Mouse (Mus musculus) adrenal gland, postnatal 4 days (tissue): ENCODE results near the gene Clpp. TPM values are rescaled to one million over a fixed set of nuclear protein-coding genes. Genes with fewer than 3 reads are reported as not detected.
A peak's percentile ranks its signal among the peaks of the same experiment; 100 is the strongest.

Experiments
- DNase-seq, 2 experiments: peaks; one replicate each; pipeline ENCODE4 v3.0.0; 2021 to 2022; ENCODE audit warnings: low spot score in 2 of 2, mixed read lengths in 2 of 2
- total RNA-seq, 2 experiments: library from RNA; stranded (reverse); gene quantifications; 2 replicates each; pipeline ENCODE4 v1.2.3; 2021

Gene Clpp
- total RNA-seq, 2 experiments from 2014 or later: 79.6 to 82.7 TPM

DNA sequence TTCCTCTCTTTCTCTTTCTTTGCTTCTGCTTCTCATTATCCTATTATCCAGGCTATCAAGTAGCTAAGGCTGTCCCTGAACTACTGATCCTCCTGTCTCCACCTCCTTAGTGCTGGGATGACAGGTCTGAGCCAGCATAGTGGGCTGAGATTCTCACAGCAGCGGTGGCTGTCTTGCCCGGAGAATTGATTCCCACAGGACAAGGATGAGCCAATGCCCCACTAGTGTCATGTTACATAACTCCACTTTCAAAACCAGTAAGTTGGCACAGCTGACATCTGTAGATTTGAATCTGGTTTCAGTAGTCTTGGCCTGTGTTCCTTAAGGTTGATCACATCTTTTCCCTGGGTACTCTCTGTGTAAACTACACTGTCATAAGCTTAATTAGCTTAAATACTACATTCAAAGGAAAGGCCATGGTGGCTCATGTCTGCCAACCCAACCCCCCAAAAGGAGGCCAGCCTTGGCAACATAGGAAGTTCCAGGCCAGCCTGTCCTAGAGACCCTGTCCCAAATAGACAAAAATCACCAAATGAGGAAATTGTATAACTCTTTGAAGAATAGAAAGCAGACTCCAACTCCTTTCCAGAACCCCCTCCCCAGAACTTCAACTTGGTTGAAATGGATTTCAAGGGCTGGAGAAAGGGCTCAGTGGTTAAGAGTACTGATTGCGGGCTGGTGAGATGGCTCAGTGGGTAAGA is 3.9 kb upstream of the Clpp start:
- no peak for DNase-seq

DNA sequence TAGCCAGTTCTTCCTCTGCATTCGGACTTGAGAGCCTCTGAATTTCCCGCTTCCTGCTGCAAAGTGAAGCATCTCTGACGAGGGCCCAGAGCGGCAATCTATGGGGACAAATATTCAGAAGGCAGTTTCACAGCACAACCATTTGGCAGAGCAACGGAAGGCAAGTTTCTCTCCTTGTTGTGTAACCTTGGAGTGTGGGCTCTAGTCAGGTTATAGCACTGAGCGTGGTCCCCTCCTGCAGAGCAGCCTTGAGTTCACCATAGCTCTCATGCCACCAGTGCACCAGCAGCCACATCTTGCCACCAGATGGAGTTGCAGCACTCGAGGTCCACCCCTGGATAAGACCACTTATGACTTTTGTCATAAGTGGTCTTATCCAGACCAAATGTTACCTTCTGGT is 1.7 kb upstream of the Clpp start:
- DNase-seq: no peak

DNA sequence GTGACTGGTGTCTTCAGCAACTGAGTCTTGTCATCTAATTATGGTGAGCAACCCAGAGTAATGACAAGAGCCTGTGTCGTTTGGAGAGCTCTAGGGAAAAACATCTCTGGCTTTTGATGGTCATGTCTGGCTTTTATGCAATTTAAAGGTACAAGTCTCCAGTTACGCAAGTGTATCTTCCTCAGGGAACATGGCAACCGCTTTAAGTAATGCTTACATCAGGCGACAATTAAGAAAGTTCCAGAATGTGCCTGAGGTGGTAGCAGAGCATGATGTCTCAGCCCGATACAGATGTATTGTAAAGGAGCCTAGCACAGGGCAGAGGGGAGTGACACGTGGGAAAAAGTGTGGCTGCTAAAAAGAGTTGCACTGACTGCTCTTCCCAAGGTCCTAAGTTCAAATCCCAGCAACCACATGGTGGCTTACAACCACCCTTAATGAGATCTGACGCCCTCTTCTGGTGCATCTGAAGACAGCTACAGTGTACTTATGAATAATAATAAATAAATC is 1.1 kb upstream of the Clpp start:
- no peak for DNase-seq

DNA sequence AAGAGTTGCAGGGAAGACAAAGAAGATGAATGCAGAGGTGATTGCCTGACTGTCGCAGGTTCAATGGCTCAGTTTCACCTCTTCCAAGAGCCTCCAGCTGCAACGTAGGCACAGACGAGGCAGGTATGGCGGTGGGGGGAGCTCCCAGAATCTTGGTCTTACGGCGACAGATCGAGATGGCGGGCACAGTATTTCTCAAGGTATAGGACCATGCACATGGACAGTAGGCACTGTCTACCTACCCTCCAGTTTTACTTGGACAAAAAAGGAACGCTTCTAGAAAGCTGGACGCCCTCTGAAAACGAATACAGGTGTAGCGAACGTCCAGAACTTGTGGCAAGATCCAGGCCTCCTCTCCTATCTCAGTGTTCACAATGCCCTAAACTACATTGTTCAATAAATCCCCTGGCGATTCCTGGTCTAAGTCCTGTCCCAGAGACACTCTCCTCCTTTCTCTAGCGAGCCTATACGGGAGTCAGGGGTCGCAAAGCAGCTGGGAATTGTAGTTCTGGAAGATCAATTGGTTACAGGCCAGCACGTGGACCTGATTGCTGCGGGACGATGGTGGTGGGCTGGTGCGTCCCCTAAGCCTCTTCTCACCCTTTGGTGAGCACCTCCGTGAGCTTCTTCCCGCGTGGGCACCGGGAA is 514 bp upstream of the Clpp start:
- DNase-seq: peak in 1 of 2 experiments; percentile 58

DNA sequence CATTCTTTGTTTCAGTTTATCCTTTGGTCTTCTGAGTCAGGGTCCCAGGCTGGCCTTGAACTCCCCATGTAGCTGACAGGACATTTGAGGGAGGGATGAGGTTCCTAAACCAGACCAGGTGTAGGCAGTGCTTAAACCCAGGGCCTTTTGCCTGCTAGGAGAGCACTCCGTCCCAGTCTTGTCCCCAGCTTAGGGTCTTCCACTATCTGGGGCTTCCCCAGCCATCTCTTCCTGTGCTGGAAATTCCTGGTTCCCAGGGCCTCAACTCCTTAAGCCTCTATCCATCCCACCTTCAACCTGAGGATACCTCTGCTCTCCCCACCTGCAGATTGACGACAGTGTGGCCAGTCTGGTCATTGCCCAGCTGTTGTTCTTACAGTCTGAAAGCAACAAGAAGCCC is 861 bp downstream of the Clpp start:
- no peak for DNase-seq

DNA sequence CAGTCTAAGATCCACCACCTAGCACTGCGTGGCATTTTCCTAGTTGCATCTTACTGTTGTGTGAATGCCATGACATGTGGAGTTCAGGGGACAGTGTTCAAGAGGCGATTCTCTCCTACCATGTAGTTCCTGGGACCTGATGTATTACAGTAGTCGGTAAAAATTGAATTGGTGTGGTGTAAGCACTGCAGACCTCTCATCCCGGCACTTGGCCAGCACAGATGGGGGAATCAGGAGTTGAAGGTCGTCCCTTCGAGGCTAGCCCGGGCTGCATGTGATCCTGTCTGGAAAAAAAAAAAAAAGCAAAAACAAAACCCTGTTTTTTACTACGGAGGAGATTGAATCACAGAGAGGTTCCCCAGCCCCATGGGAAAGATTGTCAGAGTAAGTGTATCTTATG is 4.9 kb downstream of the Clpp start:
- DNase-seq: no peak

DNA sequence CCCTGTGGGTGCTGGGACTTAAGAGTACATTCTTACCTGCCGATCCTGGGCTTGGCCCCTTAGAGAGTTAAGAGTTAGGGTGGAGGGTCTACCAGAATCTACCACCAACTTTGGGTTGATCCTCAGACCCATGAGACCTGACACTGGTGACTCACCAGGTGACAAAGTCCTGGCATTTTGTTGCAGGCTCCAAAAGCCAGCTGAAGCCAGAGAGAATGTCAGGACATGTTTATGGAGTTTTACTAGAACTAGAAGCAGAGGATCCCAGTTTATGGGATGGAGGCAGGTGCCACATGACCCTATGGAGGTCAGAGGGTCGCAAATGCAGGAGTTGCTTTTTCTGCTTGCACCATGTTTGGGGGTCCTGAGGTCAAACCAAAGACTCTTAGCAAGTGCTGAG is 6.4 kb downstream of the Clpp start:
- no peak for DNase-seq

DNA sequence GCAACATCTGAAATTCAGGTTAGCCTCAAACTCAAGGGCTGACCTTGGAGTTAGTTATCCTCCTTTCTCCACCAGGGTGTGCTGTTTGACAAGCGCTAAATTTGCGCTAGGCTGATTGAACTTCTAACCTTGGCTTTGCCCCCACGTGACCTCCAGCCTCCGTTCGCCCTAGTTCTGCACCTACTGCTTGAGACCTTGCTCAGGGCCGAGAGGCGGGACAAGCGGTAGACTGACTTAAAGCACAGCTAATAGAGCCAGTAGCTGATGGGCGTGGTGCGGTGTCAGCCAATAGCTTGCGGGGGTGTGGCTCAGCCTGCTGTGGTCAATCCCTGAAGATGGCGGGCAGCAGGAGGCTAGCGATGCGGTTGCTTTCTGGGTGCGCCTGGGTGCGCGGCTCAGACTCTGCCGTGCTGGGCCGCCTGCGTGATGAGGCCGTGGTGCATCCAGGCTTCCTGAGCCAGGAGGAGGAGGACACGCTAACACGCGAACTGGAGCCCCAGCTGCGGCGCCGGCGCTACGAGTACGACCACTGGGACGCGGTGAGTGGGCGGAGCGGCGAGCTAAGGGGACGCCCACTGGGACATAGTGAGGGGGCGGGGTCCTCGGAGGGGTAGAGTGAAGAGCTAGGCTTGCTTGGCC is 7.0 kb downstream of the Clpp start, which contains the start of gene Alkbh7:
Alkbh7 (plus strand) TSS at position 311 of the 639 bp plus-strand sequence.
- peak; percentile 82 to 90 for DNase-seq

DNA sequence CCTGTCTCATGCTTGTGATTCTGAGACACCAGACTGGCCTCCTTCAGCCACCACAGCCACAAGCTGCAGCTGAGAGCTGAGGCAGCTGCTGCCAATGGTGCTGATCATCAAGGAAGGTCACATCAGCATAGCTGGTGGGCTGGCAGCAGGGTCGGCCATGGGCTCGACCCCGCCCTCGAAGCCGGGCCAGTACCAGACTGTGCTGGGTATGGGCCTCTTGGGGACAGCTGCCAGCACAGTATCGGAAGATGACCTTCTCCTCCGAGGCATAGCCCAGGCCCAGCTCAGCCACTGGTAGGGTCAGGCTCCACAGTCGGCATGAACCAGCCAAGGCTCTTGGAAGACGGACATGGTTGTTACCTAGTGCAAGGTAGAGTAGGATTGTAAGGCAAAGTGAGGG is 9.3 kb downstream of the Clpp start:
- DNase-seq: no peak

DNA sequence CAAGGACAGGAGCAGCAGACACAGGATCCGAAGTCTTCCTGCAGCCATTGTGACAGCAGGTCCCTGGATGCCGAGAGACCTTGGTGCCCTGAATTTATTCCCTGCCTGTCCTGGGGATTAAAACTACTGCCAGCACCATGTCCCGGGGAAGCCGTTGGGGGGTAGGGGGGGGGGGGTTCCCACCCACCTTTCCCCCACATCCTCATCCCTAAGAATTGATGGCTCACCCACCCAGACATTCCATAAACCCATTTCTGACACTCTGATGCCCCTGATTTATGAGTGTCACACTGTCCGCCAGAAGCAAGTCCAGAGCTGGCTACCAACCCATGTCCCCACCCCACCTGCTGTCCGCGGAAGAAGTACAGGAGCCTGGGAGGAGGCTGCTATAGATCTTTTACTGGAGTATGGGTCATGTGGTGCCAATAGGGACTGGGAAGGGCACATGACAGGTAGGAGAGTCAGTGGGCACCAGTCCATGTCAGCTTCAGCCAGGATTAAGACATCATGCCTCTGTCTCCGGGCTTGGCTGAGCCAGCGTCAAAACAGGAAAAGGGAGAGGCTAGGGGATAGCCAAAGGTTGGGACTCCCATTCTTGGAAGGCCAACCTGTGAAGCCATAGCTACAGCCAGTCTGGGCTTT is 10.0 kb downstream of the Clpp start, which contains the start of gene Pspn:
Pspn (minus strand) TSS at position 51 of the 642 bp plus-strand sequence.
- no peak for DNase-seq

DNA sequence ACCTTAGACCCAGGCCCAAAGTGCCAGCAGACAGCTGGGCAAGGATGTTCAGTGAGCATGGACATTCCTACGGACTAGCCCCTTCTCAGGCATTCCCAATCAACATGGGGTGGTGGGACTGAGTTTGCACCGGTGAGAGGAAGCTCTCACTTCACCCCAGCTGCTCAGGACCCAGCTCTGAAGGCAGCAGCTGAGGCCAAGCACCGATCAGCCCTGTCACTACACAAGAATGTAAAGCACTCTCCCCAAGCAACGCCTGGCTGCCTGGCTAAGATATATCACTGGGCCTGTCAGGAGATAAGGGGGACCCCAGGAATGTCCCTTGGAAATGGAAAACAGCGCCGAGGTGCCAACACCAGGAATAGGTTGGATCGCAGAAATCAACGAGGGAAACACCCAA is 11.1 kb downstream of the Clpp start:
- DNase-seq: no peak

DNA sequence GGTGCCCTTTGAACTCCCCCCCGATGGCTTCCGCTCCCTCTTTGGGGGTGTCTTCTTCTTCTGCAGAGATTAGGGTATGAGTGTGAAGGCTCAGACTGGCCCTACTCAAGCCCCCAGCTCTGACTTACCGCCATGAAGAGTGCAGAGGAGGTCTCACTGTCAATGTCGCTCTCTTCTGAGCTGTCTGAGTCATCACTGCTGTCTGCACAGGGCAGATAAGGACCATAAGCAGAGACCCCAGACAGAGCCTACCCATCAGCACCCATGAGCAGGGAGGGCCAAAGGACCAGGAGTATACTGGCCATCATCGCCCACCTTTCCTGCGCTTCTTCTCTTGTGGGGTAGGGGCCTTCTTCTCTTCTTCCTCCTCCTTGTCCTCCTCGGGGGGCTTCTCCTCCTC is 13.9 kb downstream of the Clpp start:
- DNase-seq: no peak

DNA sequence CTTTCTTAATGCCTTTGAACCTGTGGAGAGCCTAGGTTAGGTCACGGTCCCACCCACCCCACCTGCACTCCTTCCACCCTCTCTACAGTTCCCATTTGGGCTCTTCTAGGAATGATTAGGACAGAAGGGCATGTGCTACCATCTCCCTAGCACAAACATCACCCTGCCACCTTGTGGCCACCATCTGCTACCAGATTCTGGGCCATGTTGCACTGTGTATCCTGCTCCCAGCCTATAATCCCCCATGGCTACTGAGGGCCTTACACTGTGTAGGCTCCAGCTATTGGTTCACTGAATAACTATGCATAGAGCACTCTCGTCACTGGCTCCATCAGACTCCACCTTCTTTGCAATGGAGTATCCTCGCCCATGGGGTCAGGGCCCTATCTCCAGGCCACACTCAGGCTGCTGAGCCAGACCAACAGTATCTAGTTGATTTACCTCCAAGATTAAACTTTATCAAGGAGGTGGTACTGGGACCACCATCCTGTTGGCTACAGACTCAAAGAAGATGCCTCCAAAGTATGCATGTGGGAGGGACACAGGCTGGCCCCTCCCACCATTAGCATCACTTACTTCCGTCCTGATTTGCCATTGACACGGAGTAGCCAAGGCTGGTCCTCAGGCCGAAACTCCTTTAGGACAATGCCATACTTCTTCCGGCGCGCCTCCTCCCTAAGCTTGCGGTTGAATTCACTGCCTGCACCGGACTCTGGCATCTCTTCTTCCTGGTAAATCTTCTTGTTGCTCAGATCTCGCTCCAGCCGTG is 17.2 kb downstream of the Clpp start:
- DNase-seq: no peak

DNA sequence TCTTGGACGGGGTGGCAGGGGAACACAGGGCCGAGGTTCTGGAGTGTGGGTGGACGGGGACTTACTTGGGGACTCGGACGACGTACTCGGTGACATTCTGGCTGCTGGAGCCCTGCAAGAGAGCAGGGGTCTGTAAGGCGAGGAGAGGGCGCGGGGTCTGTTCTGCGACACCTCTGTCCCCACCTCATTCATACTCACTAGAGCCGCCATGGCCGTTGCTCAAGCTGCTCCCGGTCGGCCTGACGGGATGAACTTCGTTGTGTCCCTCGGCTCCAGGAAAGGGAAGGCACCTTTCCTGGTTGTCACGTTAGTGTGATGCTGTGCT is 20.8 kb downstream of the Clpp start:
- no peak for DNase-seq

DNA sequence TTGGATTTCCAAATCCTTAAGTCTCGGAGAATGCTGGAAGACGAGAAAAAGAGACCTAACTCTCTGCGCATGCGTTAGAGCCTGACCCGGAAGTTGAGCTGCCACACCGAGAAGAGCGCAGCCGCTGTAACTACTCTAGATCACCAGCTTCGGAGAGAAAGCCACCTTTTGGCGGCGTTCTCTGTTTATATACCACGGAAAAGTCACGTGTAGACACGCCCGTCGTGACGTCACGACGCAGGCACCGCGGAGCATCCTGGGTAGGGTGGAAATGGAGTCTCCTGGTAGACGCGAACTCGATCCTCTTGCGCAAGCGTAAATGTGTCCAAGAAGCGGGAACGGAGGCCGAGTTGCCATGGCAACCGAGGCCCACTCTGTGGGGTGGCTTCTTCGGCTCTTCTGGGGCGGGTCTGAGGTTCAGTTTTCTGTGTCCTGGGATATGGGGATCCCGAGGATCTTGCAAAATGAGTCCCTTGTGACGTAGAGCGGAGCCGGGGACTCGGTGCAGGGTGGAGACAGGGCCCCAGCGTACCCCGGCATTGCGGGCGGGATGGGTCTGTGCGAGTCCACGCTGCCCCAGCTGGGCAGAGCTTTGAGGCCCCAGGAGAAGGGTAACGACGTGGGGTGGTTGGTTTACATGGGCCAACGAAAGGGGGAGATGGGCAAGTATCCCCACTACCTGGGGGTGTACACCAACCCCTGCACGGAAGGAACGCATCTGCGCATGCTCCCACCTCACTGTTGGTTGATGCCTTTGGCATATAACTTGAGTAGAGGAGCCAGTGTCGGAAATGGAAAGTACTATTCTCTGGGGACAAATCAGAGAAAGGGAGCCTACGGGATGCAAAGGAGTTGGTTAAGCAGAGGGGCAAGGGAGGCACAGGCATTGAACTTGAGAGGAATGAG is 21.4 kb downstream of the Clpp start, which contains the start of the genes Gtf2f1 and Gm17949:
Gtf2f1 (minus strand) TSS at position 53 of the 906 bp plus-strand sequence.
Gm17949 (plus strand) TSS at position 234 of the 906 bp plus-strand sequence.
- DNase-seq: peak; percentile 81 to 90

DNA sequence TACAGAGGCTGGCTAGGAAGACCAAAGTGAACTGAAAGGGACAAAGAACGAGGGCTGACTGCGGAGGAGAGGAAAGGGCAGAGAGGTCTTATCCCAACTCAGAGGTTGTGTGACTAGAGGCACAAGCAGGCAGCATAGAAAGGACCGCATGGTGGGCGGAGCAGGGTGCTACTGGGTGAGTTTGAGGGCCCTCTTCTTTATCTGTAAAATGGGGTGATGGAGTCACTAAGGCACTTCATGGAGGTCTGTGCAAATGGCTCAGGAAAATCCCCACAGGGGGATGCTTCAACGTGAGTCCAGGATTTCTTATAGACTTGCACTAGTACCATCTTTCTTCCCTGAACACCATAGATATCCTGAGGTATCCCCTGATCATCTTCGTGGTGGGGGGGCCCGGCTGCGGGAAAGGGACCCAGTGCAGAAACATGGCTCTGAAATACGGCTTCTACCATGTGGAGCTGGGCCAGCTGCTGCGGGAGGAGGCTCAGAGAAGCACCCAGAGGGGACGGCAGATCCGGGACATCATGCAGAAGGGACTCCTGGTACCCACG is 22.2 kb downstream of the Clpp start:
- no peak for DNase-seq

DNA sequence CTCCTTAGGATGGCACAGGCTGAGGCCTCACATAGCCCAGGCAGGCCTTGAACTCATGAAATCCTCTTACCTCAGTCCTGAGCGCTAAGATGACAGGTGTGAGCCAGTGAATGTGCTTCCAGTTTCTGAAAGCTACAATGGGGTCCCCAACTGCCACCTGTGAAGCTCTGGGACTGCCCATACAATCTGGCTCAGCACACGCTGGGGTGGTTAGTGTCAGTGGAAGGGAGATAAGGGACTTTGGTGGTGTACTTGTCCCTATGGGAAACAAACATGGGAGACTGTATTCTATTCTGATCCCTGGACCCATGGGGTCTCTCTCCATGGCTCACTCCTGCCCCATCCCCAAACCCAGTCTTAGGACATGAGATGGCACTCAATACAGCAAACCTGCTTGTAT is 29.6 kb downstream of the Clpp start:
- no peak for DNase-seq

DNA sequence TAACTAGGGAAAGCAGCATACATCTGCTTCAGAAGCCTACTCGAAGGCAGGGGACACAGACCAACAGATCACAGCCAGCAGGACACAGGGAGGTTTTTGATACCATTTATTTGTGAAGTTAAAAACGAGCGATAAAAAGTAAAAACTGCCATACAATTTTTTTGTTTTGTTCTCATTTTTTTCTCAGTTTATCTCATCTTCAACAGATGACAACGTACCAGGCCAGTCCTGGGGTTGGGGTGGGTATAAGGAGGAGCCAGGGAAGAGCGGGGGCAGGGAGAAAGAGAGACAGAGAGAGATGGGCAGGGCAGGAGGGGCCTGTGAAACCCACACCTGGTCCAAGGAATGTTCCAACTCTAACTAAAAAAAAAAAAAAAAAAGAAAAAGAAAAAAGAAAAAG is 30.9 kb downstream of the Clpp start:
- no peak for DNase-seq

DNA sequence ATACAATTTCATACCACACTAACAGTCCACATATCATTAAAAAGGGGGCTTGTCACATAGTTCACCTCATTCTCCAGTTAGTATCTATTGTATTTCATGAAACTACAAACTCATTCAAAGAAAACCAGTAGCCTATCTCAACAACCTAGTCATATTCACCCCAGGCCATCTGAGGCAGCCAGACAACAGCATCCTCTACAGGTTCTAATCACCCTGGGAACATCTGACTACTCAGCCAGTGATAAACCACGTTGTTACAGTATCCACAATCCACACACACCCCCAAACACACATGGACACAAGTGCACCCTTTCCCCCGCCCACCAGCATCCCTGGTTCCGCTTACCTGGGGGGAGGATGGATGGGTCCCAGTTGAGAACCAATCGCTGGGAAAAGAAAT is 37.4 kb downstream of the Clpp start:
- no peak for DNase-seq

DNA sequence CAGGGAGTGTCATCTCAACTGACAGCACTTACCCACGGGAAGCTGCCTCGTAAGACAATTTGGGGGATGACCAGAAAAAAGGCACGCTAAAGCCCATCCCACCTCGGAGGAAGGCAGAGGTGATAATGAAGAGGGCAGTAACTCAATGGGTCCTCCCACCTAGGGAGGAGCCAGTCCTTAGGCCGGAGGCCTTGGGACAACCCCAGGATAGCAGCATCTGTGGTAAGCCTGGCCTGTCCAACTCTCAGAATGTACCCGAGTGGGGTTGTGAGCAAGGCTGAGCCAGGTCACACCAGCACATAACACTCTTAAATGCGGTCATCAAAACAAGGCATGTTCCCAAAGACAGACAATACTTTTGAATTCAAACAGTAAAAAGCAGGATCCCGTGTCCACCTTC is 39.6 kb downstream of the Clpp start:
- DNase-seq: no peak
